Mouse (Mus musculus) spleen, adult 18-20 months (tissue): ENCODE data around the gene Itga3.

Experiments used
- DNase-seq, 2 experiments: peaks; one replicate each; pipeline ENCODE4 v3.0.0; 2022; ENCODE audit warnings: mixed read lengths in 2 of 2

Gene Itga3

GRCm38 (mm10) chr11:95069226-95069957 lies 7.2 kb downstream of the Itga3 start:
- no peak for DNase-seq

- DNase-seq: no peak
Observed at GRCm38 (mm10) chr11:95056768-95057501, 19.7 kb downstream of the Itga3 start.

GRCm38 (mm10) chr11:95053062-95053461 lies 23.5 kb downstream of the Itga3 start:
- DNase-seq: no peak

- DNase-seq: peak in 1 of 2 experiments; percentile 49
Observed at GRCm38 (mm10) chr11:95046980-95047680, 29.5 kb downstream of the Itga3 start.

GRCm38 (mm10) chr11:95044185-95044870 lies 32.3 kb downstream of the Itga3 start:
- DNase-seq: no peak

GRCm38 (mm10) chr11:95043608-95044007 lies 33.0 kb downstream of the Itga3 start:
- DNase-seq: no peak

GRCm38 (mm10) chr11:95043060-95043459 lies 33.5 kb downstream of the Itga3 start:
- DNase-seq: no peak

- DNase-seq: peak; percentile 32 to 69
Observed at GRCm38 (mm10) chr11:95042096-95042495, 34.5 kb downstream of the Itga3 start.

- DNase-seq: peak; percentile 83 to 87
Observed at GRCm38 (mm10) chr11:95041139-95041609, 35.4 kb downstream of the Itga3 start, which contains the start of gene Pdk2. TSS of gene Pdk2 (minus strand) at chr11:95041354.

GRCm38 (mm10) chr11:95040491-95041138 lies 36.0 kb downstream of the Itga3 start:
- DNase-seq: peak in 1 of 2 experiments; percentile 5

GRCm38 (mm10) chr11:95039766-95040165 lies 36.8 kb downstream of the Itga3 start:
- DNase-seq: no peak

- DNase-seq: no peak
Observed at GRCm38 (mm10) chr11:95038818-95039655, 37.6 kb downstream of the Itga3 start.

GRCm38 (mm10) chr11:95038156-95038817 lies 38.3 kb downstream of the Itga3 start:
- no peak for DNase-seq

- DNase-seq: no peak
Observed at GRCm38 (mm10) chr11:95037306-95037705, 39.3 kb downstream of the Itga3 start.

GRCm38 (mm10) chr11:95036521-95036920 lies 40.1 kb downstream of the Itga3 start:
- DNase-seq: no peak

- DNase-seq: no peak
Observed at GRCm38 (mm10) chr11:95034902-95035301, 41.7 kb downstream of the Itga3 start.

GRCm38 (mm10) chr11:95033617-95034016 lies 43.0 kb downstream of the Itga3 start:
- no peak for DNase-seq

- DNase-seq: no peak
Observed at GRCm38 (mm10) chr11:95032945-95033344, 43.7 kb downstream of the Itga3 start.

GRCm38 (mm10) chr11:95027850-95028470 lies 48.6 kb downstream of the Itga3 start:
- DNase-seq: no peak

GRCm38 (mm10) chr11:95026849-95027248 lies 49.8 kb downstream of the Itga3 start:
- no peak for DNase-seq
